Mouse (Mus musculus): ENCODE results near the gene Il10rb.

The Il10rb gene

DNA sequence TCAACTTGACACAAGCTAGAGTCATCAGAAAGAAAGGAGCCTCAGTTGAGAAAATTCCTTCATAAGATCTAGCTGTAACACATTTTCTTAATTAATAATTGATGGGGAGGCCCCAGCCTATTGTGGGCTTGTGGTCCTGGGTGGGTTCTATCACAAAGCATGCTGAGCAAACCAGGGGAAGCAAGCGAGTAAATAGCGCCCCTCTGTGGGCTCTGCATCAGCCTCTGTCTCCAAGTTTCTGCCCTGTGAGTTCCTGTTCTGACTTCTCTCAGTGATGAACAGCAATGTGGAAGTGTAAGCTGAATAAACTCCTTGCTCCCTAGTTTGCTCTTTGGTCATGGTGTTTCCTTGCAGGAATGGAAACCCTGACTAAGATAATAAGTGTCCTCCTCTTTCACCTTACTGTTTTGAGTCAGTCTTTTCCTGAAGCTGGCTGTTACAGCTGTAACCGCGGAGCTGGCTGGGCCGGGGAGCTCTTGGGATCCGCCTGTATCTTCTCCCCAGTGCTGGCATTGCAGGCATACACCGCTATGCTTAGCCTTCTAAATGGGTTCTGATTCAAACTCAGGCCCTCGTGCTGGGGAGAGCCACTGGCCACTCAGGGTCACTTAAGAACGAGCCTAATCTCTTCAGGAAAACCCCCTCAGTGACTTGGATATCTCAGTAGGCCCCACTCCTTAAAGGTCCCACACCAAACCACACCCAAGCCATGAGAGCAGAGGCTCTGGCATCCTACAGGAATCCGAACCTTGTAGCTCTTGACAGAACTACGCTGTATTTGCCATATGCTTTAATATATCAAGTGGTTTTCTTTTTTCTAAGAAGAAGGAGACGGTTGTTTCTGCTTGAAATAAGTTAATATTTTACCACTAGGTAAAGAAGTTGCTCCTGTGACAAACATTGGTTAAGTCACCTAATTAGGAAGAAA, 44.4 kb downstream of the Il10rb start:
- no peak for DNase-seq (ENCODE audit: low read depth, low spot score)

DNA sequence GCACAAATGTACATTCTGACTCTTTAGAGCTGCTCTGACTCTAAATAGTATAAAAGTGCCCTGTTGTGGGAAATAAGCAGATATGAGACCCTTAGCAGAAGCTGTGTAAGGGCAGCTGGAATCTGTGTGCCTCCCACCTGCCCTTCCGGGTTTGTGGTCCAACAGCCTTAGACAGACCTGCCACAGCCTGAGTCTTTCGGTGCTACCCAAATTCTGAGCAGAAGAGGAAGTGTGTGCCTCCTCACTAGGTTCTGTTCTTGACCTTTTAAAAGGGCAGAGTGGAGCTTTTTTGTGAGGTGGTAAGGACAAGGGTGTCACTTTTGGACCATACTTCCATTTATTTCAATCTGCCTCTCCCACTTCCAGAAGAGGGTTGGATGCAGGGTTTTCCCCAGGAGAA, 46.0 kb downstream of the Il10rb start:
- no peak for DNase-seq (ENCODE audit: low read depth, low spot score)

DNA sequence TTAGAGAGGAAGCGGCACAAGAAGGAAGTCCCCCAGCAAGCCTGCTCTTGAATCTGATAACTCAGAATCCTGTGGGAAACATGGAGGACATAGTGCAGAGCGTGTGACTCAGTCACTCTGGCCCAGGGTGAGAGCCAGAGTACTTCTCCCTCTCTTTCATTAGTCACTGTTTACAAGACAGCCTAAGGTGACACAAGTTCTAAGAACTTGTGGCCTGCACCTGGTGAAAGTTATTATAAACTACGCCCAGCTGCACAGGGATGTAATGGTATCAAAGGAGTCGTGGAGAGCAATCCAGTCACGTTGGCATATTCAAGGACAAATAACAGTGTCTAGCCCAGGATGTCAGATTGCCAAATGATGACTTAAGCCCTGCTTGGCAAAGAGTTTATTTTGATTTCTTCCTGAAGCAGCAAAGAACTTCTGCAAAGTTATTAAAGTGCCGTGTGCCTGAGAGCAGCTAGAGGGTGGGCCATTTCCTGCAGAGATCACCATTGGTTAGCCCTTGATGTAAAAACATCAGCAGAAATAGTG, 46.5 kb downstream of the Il10rb start:
- DNase-seq (ENCODE audit: low read depth, low spot score), result no peak

DNA sequence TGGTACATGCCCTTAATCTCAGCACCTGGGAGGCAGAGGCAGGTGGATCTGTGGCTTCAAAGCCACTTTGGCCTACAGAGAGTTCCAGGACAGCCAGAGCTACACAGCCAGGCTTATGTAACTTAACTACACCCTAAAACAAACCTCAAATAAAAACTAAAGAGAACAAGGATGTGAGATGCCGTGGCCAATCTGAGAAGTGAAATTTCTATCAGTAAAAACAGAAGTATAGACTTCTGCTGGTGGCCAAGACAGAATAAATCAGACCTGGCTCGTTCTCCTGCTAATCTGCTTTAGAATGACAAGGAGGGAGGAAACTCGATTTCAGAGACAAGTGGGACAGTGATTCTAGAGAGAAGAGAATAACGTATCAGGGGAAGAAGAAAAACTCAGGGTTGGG, 49.9 kb downstream of the Il10rb start:
- no peak for DNase-seq (ENCODE audit: low read depth, low spot score)

DNA sequence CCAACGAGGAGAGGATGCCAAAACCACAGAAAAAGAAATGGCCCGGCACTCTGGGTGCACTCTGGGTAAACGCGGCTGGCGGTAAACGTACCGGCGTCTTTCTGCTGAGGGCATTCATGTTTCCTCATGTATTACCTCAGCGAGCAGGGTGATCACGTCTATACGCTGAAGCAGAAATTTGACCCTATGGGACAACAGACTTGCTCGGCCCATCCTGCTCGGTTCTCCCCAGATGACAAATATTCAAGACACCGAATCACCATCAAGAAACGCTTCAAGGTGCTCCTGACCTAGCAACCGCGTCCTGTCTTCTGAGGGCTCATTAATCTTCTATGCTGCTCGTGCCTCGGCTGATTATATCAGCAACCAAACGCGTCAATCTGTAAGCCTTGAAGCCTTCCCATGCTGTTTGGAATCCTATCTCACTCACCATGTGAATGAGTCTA, 52.4 kb downstream of the Il10rb start:
- DNase-seq (ENCODE audit: low read depth, low spot score), result no peak

DNA sequence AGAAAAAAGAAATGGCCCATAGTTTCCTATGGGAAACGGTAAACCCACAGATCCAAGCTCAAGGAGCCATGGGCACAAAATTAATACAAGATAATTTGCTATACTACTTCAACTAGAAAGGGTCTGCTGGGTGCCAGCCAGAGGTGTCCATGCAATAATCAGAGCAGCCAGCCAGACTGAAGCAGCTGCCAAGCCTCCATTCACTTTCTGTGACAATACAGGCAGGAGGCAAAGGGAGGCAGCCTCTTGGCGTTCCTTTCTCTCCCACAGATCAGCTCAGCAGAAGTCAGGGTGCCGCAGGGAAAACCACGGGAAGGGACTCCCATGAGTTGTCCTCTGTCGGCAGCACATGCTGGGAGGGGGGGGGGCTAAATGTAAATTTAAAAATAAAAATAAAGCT, 53.0 kb downstream of the Il10rb start:
- DNase-seq (ENCODE audit: low read depth, low spot score), result no peak

DNA sequence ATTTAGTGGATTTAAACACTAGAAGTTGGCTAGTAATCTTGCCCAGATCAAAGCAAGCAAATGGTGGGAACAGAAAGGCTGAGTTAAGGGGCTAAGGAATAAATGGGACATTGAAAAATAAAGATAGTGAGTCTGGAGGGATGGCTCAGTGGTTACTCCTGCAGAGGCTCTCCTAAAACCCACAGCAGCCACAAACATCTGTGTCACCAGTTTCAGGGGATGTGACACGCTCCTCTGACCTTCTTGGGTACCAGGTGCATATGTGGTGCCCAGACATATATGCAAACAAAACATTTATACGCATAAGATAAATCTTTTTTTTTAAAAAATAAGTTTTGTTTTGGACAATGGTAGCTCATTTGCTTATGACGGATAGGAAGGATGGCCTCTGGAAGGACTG, 53.4 kb downstream of the Il10rb start:
- no peak for DNase-seq (ENCODE audit: low read depth, low spot score)

DNA sequence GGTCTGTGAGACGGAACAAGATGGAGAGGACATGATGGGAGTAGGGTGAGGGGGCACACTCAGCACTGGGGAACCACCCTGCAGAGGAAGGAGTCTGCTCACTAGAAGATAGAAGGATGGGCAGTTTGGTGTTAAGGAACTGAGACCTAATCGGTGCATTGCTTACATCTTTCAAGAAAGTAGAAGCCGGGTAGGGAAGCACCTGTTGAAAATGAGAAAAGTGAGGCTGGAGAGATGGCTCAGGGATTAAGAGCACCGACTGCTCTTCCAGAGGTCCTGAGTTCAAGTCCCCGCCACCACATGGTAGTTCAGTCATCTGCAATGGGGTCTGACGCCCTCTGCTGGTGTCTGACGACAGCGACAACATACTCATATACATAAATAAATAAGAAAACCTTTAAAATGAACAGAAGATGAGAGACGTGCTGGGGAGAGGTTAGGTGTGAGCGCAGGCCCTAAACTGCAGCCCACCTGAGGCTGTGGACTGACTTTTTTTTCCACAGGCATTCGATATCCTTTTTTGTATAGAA, 53.9 kb downstream of the Il10rb start:
- DNase-seq (ENCODE audit: low read depth, low spot score), result peak; percentile 31

DNA sequence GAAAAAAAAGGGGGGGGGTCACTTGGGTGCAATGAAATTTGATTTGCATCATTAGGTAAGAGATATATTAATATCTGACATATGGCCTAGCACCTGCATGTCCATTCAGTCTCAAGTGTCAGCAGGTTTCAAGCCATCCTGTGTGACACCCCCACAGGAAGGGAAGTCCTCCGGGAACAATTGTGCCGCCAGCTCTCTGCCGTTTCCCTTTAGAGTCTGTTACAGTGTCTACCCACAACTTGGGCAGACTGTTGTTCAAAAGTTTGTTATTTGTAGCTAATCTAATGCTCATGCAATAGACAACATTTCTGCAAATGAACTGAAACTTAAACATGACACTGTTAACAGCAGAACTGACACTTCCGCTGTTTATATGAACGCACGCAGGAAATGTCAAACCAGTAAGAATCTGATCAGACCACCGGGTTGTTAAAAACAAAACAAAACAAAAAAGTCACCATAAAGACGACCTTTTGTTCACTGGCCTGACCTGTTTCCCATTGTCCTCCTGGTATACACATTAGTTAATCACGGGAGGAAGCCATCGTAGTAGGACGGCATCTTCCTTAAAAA, 55.2 kb downstream of the Il10rb start:
- DNase-seq (ENCODE audit: low read depth, low spot score), result no peak

DNA sequence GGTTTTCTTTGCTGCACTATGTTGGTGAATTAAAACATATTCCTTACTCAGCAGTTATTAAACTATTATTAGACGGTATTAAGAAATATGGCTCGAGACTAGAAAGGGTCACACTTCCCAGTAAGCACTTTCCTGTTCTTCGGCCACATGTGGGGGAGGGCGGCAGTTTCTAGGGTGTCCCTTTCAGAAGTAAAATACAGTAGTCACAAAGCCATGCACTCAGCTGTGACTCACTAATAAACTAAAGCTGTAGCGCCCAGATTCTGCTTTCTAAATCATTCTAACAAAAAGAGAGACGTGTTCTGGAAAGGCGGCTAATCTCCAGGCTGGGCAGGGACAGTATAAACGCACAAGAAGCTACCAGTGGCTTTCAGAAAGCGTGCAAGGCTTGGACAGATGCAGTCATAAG, 55.8 kb downstream of the Il10rb start:
- DNase-seq (ENCODE audit: low read depth, low spot score), result no peak

DNA sequence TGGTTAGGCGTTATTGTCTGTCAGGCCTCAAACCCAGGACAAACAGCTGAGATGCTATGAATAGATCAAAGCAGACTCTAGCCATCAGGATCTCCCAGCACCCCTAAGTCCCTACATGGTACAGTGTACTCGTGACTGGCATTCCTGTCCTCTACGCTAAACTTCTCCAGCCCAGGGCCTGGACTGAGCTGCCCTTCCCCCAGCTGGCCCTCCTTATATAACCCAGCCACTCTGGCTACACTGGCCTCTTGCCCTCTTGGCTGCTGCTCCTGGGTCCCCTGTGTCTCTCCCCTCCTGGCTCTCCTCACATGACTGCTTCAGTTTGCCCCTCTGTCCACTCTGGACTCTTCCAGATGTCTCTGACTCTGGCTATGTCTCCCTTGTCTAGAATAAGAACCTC, 56.7 kb downstream of the Il10rb start:
- DNase-seq (ENCODE audit: low read depth, low spot score), result no peak

DNA sequence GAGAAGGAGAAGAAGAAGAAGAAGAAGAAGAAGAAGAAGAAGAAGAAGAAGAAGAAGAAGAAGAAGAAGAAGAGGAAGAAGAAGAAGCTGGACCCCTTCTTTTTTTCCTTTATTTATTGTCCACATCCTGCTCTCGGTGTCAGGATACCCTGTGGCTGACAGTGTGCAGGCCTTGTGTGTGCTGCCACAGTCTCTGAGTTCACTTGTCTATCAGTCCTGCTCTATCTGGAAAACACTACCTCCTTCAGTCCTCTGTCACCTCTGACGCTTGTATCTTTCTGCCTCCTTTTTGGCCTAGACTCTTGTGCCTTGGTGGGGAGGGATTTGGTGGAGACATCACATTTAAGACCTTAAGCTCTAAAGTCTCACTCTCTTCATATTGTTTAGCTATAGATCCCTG, 57.4 kb downstream of the Il10rb start:
- no peak for DNase-seq (ENCODE audit: low read depth, low spot score)

DNA sequence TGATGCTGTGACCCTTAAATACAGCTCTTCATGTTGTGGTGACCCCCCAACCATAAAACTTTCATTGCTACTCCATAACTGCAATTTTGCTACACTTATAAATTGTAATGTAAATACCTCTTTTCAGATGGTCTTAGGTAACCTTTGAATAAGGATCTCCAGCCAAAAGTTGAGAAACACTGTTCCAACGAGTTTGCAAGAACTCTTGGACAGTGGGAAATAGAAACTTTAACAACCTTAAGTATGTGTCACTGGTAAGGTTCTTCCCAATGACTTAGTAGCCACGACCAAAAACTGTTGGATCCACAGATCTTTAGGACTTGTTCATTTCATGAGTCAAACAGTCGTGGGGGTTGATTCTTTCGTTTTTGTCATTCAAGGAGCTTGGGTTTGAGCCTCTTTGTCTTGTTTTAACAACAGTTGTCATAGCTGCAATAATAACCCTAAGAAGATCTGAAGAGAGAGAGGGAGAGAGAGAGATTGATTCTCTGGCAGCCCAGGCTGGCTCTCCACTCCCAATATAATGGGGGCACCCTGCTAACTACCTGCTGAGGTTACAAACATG, 58.0 kb downstream of the Il10rb start:
- no peak for DNase-seq (ENCODE audit: low read depth, low spot score)

DNA sequence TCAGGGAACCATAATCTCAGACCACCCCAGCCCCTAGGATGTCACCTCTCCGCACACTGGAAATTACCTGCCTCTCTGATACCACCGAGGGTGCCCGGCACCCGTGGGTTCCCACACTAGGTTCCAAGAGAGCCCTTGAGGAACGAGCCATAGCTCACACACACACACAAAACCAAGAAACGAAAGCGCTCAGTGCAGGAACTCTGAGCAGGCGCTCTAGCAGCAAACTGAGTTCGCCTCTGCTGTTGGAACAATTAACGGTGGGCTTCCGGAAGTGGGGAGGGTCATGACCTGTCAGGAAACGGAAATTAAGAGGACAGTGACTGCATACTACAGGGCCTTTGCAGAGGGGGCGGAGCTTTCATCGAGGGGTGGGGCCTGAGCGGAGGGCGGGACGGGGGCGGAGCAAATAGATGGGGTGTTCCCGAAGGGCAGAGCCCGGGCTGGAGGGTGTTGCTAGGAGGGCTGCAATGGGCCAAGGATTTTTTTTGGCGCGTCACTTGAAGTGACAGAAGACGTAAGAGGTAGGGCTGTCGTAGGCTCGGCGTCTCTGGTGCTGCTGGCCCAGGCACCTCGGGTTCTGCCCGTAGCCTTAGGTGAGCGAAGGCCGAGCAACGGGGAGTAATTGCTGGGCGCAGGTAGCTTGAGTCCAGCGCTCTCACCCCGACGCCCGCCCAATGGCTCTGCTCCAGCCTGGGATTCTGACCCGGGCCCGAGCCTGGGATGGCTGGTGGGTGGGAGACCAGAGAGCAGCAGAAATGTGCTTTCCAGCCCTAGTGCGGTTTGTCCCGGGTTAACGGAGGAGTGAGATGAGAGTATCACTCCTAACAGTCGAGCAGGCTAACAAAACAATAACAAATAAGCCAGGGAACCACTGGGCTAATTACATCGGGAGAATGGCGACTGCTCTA, 58.9 kb downstream of the Il10rb start:
- peak; percentile 95 for DNase-seq (ENCODE audit: low read depth, low spot score)

DNA sequence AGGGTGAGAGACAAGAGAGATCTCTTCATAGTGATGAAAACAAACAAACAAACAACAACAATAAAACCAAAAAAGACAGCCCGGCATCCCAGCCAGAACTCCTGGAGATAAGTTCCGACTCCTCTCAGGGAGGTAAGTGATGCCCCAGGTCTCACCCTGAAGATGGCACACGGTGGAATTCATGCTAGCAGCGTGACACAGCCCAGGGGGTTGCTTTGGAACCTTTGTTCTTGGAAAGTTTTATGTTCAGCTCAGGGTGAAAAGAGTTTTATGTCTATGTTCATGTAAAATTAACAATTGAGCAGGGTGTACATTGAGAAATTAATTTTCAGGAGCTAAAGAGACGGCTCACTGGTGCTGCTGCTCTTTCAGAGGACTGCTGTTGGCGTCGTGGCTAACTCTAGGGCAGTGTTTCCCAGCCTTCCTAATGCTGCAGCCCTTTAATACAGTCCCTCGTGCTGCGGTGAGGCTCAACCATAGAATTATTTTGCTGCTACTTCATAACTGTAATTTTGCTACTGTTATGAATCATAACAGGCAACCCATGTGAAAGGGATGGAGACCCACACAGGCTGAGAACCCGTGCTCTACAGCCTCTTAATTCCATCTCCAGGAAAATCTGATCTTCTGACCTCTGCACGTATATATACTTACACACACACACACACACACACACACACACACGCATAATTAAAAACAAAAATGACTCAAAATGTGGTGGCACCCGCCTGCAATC, 59.7 kb downstream of the Il10rb start:
- no peak for DNase-seq (ENCODE audit: low read depth, low spot score)

DNA sequence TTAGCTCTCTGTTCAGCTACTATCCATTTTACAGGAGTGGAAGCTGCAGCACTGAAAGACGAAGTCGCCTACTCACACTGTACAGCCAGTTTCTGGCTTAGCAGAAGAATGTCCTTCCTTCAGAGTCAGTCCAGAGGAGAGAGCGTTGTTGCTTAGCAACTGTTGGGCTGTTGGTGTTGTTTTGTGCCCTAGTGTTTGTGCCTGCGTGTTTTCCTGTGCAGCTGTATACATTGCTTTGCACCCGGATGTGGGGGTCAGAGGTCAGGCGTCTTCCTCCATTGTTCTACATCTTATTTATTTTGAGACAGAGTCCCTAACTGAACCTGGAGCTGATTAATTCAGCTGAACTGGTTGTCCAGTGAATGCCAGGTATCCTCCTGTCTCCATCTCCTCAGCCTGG, 60.6 kb downstream of the Il10rb start:
- DNase-seq (ENCODE audit: low read depth, low spot score), result peak; percentile 80

DNA sequence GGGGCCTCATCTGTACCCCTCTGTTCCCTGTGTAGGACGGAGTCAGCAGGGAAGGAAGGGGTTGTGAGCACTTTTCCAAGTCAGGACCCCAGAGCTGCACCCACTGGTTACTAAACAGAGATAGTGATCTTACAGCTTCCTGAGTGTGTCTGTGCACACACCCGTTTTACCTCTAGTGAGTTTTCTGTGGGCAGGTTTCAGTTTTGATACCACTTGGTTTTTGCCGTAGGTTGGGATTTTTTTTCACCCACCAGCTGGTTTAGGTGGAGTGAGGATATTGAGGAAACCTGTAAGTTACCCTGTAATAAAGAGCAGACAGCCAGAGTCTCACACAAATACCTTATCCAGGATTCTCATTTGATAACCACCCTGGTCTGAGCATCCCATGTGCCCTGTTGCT, 64.5 kb downstream of the Il10rb start:
- no peak for DNase-seq (ENCODE audit: low read depth, low spot score)

DNA sequence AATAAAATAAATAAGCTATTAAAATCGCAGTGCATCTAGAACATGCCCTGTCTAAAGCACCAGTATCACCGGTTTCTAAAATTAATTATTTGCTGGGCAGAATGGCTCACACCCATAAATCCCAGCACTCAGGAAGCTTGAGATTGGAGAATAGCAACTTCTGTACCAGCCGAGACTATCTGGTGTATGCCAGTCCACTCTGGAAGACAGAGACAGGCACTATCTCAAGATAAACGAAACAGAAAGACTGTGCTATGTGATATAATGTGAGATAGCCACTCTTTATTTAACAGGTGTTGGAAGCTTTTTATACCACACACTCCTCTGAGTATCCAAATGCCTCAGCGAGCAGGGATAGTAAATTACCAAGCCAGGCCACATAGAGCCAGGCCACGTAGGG, 65.5 kb downstream of the Il10rb start:
- DNase-seq (ENCODE audit: low read depth, low spot score), result no peak

Measured in R1 (cell line).